Mouse (Mus musculus) yolk sac, embryonic 10.5 days (tissue): Measurements from ENCODE around the gene Zfp750.

Source experiments
- DNase-seq: peaks from one replicate; pipeline ENCODE4 v3.0.0-alpha.2; 2017; ENCODE audit warnings: low spot score

Zfp750 gene

DNA sequence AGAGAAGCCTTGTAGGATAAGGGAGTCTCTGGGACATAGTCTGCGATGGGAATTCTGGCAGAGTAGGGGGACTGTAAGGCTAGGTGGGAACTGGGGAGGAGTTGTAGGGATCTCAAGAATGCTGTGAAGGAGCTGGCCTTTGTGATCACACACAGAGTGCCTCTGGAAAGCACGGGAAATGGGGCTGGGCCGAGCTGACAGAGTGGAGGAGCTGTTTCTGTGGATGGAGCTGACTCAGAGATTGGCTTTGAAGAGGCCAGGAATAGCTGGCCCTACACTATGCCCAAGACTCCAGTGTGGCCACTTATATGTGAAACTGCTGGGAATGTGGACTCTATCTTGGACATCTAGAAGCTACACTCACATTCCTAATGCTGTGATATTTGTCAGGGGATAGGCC, 17.4 kb upstream of the Zfp750 start:
- DNase-seq, result no peak

DNA sequence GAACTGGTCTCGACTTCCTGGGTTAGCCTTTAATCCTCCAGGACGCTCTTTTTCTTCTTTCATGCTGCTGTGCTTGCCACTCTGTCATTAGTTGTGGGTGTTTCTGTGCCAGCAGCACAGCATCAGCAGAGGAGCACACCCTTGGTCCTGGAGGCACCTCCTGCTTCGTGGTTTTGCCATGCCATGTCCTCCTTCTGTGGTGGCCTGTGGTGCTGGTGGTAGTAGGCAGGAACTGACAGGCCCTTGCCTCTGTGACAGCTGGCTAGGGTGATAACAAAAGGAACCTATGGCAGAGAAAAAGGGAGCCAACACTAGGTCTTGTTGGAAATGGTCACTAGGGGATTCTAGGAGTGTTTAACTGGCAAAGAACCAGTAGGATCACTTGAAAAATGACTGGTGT, 10.6 kb upstream of the Zfp750 start:
- DNase-seq, result no peak

DNA sequence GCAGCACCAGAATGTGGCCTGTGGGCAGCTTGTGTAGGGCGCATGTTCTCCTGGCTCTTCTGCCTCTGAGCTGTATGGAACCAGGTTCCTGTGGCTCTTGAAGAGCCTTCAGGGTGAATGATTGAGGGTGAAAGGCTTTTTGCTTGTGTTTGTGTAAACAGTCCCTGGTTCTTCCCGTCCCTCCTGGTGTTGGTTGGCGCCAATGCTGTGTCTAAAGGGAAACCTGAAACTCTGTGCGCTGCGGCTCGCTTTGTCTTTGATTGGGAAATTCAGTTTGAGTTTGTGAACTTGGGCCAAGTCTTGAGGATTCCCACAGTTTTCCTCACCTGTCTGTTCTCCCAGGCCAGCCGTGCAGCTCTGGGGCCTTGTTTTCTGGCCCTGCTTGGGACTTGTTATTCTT, 5.1 kb upstream of the Zfp750 start:
- DNase-seq, result no peak

DNA sequence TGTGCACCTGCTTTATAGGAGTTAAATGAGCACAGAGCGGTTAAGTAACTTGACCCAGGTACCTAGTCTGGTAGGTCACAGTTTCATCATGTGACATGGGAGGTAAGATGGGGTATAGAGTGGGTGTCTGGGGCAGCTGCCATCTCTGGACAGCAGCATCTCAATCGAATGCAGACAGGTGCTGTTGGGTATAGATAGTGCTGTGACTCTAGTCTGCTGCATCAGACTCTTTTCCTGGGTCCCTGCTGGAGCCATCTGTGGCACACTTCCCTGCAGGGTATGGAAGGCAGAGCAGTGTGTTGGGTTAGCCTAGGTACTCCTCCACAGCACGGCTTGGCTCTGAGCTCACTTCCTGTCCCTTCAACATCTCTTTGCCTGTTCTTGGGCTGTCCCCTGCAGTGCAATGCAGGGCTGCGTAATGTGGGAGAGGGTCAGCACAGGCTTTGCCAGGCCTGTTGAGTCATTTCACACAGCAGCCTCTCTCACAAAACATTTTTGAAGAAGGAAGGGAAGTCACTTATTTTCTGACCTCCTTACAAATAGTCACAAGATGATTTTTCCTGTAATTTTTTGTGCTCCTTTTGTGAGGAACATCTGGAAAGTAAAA, 3.1 kb upstream of the Zfp750 start:
- no peak for DNase-seq

DNA sequence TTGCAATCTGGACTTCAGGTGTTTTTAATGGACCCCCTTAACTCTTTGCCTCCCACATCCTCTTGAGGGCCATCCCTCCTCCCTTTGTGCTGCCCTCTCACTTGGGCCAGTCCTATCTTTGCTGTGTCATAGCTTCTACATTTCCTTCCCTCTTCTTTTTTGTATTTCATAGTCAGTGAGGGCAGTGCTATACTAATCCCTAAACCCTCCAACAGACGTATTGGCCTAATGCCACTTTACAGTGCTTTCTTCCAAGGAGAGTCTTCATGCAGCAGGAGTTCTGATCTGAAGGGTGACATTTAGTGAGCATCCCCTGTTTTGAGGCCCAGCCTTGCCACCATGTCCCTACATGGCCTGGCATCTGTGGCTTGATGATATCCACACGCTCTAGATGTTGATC, 1.6 kb upstream of the Zfp750 start:
- DNase-seq, result no peak

DNA sequence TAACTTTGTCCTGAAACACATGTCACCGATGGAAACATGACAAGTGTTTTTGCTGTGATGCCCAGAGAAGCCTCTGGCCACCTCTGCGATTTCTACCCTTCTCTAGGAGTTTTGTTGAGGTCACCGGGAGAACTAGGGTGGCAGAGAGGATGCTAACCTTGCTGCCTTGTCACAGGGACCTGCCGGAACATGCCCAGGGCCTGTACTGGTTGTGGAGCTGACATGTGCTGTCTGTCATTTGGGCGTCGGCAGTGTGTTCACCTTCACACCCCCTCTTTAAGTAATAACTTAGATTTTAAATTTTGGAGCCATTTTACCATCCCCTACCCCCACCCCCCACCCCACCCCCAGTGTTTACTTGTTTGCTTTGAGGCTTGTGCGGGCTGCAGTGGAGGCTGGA, 570 bp upstream of the Zfp750 start:
- DNase-seq, result no peak

DNA sequence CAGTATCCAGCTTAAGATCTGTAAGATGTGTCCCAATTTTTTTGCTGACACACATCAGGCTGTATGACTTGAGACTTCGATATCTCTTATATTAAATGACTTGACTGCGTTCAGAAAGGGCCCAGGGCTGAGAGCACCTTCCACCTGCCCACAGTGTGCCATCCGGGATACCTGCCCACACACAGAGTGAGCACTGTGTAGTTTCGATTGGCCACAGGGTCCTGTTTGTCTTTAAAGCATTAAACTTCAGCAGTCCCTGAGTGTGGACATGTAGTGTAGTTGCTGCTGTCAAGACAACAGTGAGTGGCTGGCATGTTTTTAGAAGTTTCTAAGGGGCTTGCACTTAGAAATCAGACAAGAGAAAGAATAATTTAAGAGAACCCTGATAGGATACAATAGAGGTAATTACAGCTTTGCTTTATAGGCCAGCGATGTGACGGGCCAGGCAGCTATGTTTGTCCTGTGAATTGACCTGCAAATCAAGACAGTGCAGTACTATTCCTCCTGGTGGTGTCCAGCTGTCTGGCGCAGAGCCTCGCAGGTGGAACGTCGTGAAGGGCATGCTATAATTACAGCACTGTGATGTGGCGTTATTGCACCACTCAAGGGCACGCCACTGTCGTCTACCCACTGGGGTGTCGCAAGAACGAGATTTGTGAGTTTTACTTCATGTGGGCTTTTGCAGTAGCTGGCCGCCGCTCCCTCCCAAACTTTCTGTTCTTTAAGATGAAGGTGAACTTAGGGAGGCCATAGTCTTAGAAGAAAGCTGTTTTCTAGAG, 1.3 kb downstream of the Zfp750 start:
- no peak for DNase-seq

DNA sequence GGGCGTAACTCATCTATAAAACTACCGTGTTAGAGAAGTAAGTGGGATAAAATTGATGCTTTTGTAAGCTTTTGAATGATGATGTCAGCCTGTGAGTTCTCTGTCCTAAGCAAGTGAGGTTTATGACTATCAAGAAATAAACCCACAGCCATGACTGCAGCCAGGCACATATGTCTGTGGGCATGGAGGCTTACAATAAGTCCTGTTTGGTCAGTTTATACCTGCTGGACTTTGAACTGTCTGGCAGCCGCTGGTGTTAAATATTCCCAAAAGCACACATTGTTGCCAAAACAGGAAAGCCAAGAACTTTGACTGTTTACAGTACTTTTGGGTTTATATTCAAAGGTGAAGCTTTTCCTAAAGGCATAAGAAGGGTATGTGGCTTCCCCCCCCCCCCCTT, 2.2 kb downstream of the Zfp750 start:
- DNase-seq, result peak; percentile 22

DNA sequence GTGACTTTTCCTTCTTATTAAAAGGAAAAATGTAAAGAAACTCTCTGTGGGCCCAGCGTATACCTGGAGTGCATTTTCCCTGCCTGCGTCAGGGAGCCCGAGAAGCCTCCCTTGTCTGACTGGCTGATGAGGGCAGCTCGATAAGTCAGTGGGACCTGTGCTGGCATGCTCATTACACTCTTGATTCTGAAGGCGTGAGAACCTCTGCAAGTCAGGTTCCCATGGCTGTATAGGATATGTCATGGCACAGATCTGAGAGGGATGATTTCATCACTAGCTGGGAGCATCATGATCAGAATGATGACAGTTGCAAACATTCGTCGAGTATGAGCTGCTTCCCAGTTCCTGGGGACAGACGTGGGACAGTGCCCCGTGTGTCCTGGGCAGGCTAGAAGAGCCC, 3.1 kb downstream of the Zfp750 start:
- no peak for DNase-seq

DNA sequence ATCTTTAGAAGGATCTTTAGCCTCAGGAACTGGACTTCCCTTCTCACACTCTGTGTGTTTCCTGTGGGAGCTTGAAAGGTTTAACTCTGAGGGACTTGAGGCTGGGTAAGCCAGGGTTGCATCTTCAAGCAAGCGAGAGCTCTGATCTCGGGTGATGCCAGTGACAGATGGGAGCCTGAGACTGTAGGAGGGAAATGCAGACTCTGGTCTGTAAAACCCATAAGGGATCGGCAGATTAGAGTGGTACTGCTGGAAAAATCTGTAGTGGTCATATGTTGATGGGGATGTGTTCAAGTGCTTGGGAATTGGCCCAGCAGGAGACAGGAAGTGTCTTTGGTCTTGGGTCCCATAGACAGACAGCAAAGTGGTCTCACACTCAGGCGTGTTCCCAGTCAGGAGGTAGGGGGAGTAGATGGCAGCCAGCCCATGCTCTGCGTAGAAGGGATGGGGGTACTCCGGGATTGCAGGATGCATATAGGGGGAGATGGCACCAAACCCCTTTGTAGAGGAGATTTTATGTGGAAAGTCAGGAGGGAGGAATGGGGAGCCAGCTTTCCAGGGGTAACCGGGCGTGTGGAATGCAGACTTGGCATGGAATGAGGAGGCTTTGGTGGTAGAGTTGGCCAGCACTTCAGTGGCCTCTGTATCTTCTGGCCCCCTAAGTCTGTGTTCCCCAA, 6.1 kb downstream of the Zfp750 start:
- DNase-seq, result no peak

DNA sequence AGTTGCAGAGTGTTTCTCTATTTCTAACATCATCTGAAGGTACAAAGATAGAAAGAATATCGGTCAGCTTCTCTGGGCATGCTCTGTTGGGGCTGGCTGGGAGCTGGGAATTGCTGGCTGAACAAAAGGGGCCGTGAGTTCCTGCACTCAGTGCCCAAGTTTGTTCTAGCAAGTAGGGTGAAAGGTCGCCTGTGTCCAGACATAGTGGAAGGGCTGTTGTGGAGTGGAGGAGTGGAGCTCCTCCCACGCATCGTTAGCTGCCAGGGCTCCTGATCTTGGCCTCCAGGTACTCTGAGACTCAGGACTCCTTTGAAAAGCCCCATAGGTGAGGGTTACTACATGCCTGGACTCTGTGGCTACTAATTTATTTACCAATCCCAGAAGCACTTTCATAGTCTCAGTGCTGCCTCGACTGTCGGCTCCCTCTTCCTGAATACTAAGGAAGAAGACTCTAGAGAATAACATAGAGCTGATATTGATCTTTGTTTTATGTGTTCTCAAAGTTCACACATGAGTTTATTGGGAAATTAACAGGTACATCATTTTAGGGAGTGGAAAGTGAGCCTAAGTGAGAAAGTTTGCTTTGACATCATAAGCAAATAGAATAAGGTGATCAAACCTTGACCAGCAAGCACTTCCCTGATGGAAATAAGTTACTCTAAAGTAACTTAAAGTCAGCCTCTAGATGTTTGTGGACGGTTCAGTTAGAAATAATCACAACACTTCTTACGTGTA, 8.5 kb downstream of the Zfp750 start:
- DNase-seq, result peak; percentile 28

DNA sequence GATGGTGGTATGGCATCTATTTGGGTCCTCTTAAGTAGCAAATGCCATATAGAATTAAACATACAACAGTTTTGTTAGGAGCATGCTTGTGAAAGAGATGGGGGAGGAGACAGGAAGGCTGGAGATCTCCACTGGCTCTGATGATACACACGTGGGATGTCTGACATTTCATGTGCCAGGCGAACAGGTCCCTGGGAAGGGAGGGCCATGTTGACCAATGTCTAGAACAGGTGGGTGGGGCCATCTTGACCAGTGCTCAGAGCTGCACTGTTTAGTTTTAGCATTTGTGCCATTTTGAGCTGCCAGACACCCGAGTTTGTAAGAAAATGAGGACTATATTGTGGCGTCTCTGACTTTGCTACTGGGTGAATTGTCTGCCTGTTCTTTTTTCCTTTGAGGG, 10.7 kb downstream of the Zfp750 start:
- DNase-seq, result no peak

DNA sequence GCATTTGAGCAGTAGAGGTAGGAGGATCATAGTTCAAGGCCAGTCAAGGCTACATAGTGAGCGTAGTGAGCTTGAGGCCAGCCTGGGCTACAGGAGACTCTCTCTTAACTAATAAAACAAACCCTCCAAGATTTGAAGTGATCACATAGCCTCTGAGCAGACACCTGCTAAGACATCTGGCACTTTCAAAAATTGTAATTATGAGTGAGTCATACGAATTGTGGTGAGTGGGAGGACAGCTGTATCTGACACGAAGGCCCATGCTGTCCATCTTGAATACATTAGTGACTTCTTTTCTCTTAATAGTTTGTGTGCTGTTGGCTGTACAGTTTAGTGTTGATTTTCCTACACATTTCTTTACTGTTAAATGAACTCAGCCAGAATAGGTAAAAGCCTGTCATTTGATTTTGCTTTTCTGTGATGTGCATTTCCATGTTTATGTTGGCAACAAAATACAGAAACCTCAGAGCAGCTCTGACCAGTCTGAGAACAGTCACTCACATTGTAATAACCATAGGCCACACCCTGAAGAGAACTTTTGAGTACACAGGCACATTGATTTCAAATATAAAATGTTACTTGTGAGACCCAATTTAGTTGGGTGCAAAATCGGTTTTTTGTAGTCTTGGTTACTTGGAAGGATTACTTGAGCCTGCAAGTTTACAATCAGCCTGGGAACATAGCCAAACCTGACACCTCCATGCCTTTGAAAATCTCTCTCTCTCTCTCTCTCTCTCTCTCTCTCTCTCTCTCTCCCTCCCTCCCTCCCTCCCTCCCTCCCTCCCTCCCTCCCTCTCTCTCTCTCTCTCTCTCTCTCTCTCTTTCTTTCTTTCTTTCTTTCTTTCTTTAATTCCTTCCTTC, 16.9 kb downstream of the Zfp750 start:
- DNase-seq, result no peak

DNA sequence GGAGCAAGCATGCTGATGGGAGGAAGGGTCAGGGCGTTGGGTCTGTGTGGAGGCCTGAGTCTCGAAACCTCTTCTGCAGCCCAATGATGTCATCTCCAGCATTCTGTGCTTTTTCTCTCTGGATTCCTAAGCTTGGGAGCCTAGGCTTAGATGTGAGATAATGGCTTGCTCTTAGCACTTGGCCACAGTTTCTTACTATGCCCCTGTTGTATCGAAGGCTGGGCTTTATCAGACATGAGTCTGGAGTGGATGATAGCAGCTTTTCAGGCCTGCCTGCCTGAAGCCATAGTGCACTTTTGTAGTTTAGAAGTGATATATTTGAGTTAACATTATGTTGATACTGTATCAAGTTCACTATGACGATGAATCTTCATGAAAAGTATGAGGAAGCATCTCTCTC, 17.6 kb downstream of the Zfp750 start:
- no peak for DNase-seq

DNA sequence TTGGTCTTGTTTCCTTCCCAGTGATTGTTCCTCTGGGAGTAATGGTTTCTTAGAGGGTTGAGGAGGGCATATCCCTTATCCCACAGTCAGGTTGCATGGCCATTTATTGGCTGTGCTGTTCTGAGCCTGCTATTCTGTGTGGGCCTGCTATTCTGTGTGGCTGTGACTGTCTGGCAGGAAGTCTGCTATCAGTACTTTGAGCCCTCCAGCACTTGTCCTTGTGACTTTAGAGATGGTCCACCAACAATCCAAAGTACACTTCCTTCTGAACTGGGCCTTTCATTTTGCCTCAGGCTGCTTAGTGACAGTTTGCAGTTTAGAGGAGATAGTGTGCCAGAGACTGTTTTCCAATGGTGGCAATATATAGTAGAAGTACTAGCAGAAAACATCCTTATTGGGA, 18.5 kb downstream of the Zfp750 start:
- DNase-seq, result peak; percentile 50

DNA sequence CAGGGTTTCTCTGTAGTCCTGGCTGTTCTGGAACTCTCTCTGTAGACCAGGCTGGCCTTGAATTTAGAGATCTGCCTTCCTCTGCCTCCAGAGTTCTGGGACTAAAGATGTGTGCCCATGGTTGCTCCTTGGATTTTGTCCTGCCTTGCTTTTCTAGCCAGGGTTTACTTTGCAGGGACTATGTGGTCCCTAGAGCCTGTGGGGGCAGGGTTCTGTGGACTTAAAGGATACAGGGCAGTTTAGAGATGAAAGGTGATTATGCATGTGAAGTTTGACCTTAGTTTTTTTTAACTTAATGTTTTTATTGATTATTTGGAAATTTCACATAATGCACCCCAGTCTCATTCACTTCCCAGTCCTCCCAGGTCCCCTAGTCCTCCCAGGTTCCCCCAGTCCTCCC, 28.5 kb downstream of the Zfp750 start:
- no peak for DNase-seq

DNA sequence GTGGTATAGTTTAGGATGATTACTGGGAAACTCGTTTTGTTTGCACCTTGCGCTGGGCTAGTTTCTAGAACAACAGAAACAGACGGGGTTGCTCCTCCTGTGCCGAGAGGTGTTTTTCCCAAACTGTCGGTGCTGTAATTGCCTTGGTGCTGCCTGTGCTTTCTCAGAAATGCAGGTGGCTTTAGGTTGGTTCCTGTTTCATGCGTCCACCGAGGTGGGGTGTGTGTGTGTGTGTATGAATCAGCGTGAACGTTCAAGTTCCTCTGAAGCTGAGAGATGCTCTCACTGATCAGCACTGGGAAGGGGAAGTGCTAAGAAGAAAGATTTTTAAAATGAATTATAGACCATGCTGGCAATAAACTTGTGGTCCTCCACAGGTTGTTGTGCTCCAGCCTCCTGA, 33.3 kb downstream of the Zfp750 start:
- no peak for DNase-seq

DNA sequence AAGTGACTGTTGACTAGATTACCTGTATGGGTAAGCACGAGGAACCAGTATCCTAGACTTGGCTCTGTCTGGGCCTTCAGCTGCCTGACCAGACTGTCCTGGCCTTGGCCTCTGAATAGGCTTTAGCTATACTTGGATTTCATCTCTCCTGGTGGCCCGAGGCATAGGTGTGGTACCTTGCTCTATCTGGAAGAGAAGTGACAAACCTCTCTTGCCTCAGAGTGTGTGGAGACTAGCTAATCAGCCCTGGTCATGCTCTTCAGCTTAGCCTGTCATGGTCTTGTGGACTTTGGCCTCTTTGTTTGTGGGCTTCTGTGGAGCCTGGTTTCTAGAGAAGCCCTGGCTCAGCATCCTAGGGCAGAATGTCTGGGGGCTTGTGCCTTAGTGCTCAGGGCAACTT, 38.0 kb downstream of the Zfp750 start:
- DNase-seq, result peak; percentile 71

DNA sequence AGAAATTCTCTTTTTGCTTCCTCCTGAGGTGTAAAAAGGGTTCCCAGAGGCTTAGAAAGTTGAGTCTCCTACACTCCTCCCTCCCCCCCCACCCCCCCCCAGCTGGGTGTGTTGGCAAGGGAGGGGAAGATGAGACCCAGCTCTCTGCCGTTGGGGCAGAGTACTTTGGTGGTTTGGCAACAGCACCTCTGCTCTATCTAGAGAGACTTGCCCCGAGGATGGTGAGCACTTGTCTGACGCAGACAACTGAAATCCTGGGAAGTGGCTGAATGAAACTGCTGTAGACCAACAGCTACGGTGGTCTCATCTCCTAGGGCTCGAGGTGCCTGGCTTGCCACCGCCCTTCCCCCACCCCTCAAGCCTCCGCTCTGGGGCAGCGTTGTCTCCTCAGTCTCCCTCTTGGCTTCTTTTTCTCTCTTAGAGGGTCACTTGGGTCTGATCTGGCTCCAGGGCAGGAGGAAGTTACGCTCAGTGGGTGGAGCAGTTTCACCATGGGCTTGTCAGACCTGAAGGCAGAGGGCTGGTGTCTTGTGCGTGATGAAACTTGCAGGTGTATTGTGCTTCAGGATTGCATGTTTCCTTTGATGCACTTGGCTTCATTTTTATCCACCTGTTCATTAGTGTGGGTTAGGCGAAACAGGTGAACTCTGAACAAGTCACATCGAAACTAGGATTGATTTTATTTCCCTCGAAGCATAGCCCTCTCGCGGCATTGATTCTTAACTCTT, 39.5 kb downstream of the Zfp750 start:
- no peak for DNase-seq

DNA sequence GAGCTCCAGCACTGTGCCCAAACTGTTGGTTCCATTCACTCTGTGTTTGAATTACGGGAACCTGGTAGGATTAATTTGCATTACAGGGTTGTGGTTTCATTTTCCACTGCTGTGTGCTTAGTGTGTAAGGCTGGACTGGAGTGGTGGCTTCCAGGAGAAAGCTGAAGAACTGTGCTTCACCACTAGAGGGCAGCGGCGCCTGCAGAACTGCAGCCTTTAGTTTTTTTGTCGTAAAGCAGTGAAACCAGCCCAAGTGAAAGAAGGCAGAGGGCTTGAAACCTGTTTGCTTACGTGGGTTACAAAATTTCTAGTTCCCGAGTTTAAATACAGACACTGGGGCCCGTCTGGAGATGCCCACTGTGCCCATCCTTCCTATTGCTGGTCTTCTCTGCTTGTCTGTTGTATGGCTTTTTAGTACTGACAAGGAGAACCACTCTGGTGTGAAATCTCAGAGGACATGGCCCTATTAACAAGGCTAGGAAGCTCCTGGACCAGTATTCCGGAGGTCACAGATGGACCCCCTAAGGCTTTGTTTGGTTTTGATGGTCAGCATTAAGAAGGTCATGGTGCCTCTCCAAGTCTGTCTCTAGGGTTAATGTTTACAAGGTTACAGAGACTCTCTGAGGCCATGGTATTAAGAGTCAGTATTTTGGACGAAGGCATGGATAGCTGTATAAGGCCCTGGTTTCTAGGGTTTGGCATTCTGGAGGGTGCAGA, 43.3 kb downstream of the Zfp750 start:
- peak; percentile 61 for DNase-seq
